Mouse (Mus musculus) brain, embryonic 18.5 days (tissue): ENCODE measurements around the gene Rnps1.
A peak's percentile ranks its signal among the peaks of the same experiment; 100 is the strongest.

ENCODE experiments used
- DNase-seq: peaks from one replicate; pipeline ENCODE4 v3.0.0-alpha.2; 2012; ENCODE audit warnings: low read depth, low spot score

Gene Rnps1

DNA sequence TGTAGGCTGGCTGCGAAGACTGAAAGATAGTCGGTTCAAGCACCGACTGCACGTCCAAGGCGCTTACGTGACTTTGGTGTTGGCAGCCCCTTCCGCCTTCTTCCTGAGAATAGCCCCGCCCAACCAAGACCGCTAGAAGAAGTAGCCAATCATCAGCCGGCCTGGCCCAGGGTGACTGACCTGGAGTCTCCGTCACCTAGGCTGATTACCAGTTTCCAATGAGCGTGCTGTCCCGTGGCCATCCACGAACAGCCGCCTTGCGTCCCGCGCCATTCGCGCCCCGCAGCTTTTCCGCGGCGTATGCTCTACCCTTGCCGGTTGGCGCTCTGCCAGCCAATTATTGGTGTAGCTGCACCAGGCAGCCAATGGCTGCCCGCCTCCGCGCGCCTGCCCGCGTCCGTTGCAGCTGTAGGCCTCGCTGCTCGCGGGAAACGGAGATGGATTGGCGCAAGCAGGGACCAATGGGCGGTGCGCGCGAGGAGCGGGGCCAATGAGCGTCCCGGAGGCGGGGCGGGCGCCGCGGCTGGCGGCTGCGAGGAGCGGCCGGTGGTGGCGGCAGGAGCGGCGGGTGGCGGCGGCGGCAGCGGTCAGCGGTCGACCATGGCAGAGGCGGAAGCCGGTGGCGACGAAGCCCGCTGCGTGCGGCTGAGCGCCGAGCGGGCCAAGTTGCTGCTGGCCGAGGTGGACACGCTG, 55.7 kb downstream of the Rnps1 start, which contains the start of the genes E4f1 and Pgp:
E4f1 (minus strand) TSS at position 404 of the 693 bp plus-strand sequence.
Pgp (plus strand) TSS at position 483 of the 693 bp plus-strand sequence.
- peak; percentile 97 for DNase-seq

DNA sequence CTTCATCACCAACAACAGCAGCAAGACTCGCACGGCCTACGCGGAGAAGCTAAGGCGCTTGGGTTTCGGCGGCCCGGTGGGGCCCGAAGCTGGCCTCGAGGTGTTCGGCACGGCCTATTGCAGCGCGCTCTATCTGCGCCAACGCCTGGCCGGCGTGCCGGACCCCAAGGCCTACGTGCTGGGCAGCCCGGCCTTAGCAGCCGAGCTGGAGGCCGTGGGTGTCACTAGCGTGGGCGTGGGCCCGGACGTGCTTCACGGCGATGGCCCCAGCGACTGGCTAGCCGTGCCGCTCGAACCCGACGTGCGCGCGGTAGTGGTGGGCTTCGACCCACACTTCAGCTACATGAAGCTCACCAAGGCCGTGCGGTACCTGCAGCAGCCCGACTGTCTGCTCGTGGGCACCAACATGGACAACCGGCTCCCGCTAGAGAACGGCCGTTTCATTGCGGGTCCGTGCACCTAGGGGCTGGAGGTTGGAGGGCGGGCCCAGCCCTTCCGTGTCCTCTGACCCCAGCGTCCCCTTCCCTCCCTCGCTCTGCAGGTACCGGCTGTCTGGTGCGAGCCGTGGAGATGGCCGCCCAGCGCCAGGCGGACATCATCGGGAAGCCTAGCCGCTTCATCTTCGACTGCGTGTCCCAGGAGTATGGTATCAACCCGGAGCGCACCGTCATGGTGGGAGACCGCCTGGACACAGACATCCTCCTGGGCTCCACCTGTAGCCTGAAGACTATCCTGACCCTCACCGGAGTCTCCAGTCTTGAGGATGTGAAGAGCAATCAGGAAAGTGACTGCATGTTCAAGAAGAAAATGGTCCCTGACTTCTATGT, 56.5 kb downstream of the Rnps1 start:
- no peak for DNase-seq

DNA sequence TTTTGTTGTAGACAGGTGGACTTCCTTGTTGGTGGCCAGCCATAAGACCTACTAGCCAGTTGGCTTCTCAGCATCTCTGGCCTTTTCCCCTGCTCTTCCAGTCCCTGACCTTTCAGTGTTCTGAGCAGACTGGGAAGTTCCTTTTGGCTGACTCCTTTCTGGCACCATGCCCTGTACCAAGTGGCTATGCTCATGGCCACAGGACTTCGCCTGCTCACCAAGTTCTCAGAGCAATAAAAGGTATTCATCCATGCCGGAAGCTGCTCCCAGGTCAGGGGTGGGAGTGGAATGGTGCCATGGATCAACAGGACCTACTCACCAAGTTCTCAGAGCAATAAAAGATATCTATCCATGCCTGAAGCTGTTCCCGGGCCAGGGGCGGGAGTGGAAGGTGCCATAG, 58.1 kb downstream of the Rnps1 start:
- DNase-seq: no peak

DNA sequence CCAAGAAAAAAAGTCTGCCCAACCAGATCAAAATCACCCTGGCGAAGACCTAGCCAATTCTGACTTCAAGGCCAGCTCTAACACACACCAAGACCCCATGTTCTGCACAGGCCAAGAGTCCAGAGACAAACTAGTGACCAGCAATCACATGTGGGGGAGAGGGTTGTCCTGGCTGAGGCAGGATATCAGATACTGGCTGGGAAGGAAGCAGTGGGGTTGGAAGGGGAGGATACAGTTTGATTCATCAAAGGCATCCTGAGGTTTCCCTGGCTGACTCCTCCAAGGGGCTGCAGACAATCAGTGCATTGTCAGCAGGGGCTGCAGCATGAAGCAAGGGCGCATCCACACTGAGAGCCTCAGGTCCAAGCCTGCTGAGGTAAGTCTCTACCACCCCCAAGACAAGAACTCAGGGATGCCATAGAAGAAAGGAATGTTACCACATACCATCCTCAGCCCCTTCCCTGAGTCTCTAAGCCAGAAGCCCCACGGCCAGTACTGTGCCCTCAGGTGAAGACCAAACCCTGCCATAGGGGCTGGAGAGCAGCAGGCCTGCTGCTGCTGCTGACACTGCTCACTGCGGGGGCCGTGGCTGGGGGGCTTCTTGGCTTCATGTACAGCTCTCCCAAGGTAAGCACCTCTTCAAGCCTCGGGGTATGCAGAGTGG, 59.4 kb downstream of the Rnps1 start, which contains the start of gene Bricd5:
Bricd5 (plus strand) TSS at position 273 of the 664 bp plus-strand sequence.
- no peak for DNase-seq

GRCm38 (mm10) chr17:24474557-24474956, 60.2 kb downstream of the Rnps1 start:
- DNase-seq: no peak
